Mouse (Mus musculus) granulocyte monocyte progenitor cell, adult 5-6 weeks (primary cell): ENCODE results near the gene Uncx. TPM values are rescaled to one million over a fixed set of nuclear protein-coding genes. Genes with fewer than 3 reads are reported as not detected.
"Not testable (repeated sequence)": the region's sequence is repeated elsewhere in the genome, so short reads cannot be mapped to it uniquely, and the experiment has no call there.

ENCODE experiments used
- ATAC-seq: replicated peaks from 2 replicates; pipeline ENCODE4 v1.8.0; 2016; ENCODE audit warnings: mild to moderate bottlenecking, moderate TSS enrichment, inconsistent platforms; ENCODE audit not compliant: poor library complexity, severe bottlenecking
- total RNA-seq, 2 experiments: library from RNA; stranded (forward) in 1 of 2; stranded (reverse) in 1 of 2; fragments of 200-712, 200-1000 nt in 1 of 2; fragments of >200 nt in 1 of 2; fragmentation: Nextera tagmentation in 1 of 2; gene quantifications; 2 replicates each; pipeline ENCODE4 v1.2.3; 2014 to 2017

Uncx gene
- total RNA-seq, 2 experiments from 2014 or later = not detected

DNA sequence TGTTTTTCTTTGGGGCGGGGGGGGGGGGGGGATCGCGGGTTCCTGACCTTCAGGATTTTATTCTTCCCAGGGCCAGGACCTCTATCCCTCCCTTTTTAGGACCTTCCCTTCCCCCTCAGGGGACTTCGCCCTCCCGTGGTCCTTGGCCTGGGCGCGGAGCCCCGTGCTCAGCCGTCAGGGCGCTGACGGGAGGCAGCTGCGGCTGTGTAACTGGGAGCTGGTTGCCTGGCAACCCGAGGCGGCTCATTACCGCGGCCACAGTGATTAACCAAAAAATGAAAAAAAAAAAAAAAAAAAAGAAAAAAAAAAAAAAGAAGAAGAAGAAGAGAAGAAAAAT, 15.1 kb downstream of the Uncx start:
- ATAC-seq = peak; percentile 54; the same call in 1 of the 2 replicates

DNA sequence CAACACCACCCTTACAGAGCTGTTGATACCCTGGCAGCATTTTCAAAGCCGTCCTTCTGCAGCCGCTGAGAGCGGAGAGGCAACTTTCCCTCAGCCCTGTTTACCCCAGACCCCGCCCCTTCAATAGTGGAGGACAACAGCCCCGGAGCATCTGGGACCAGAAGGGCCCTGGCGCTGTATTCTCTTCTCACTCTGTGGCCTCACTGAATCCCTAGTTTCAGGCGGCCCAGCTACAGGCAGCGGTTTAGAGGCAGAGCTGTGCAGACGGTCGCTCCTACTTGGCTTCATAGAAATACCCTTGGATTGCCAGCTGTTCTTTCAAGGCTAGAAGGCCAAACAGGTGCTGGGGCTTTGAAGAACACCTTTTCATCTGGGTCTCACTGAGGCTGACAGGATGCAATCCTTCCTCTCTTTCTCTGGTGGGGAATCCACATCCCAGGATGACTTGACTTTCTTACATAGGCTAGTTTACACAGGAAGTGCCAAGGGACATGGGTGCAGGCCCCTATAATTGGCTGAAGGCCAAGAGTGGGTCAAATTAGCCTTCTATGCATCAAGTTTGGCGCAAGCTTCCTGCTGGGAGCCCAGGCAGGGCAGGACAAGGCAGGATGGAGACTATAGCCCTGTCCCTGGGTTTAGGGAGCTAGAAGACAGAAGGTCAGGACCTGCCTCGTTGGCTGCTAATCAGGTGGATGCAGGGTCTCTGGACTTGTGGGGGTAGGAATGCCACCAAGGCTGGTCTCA, 15.8 kb downstream of the Uncx start:
- ATAC-seq = no peak

DNA sequence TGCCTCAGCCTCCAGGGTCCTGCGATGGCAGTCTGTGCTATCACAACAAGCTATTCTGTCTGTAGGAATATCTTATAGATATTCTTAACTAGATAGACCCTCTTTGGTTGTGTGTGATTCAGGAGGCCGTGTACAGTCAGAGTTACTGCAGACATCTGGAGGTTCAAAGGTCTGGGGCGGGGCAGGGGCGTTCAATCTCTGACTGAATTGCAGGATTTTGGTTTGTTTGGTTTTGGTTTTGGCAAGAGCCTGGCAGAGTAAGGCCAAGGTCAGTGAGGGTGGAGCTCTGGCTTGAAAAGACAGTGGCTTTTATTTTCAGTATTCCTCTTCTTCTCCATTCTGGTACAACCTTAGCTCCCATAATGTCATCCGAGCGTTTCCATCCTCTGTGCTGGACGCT, 16.5 kb downstream of the Uncx start:
- no peak for ATAC-seq

DNA sequence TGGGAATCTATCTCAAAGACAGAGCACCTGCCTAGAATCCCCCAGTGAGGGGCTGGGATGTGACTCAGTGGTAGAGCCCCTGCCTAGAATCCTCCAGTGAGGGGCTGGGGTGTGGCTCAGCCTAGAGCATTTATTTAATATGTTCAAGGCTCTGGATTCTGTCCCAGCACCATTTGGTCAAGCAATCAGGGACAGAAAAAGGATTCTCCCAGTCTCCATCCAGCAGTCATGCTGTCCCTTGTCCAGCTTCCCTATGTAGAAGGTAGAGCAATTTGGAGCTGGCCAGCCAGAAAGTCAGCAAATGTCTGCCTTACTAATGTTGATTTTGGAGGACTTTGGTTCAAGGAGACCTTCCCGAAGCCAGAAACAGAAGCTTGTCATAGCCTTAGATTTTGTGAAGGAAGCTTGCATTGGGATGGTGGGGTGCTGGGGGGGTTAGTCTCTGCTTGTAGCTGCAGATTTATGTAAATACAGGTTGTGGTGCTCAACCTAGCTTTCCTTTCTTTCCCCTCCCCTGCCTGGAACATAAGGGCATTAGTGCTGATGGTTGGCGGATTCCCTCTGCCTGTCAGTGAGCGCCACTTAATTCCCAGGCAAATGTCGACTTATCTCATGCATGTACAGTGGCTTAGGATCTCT, 18.2 kb downstream of the Uncx start:
- ATAC-seq = no peak

DNA sequence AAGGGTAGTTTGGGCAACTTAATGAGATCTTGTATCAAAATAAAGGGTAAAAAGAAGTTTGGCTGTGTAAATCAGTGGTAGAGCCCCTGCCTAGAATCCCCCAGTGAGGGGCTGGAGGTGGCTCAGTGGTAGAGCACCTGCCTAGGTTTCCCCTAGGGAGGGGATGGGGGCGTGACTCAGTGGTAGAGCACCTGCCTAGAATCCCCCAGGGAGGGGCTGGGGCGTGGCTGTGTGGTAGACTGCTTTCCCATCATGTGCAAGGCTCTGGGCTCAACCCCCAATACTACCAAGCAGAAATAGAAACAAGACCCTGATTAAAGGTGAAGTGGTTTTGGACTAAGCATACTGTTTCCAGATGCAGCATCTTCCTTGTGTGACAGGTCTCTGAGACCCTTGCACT, 21.4 kb downstream of the Uncx start:
- ATAC-seq = no peak

DNA sequence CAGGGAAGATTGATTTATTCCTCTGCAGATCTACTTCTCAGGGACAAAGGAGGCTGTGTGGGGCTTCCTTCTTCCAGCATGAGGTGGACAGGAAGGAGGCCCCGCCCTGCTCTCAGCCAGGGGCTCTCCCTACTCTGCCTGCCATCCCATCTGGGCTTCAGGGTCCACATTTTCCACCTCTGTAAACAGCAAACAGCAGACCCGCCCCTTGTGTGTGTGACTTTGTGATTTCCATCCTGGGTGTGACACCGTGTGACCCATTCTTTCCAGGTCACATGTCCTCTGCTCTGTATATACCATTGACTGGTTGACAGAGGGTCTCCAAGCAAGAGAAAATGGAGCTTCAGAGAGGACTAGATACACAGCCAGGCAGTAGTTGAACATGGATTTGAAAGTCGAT, 22.2 kb downstream of the Uncx start:
- ATAC-seq = no peak

DNA sequence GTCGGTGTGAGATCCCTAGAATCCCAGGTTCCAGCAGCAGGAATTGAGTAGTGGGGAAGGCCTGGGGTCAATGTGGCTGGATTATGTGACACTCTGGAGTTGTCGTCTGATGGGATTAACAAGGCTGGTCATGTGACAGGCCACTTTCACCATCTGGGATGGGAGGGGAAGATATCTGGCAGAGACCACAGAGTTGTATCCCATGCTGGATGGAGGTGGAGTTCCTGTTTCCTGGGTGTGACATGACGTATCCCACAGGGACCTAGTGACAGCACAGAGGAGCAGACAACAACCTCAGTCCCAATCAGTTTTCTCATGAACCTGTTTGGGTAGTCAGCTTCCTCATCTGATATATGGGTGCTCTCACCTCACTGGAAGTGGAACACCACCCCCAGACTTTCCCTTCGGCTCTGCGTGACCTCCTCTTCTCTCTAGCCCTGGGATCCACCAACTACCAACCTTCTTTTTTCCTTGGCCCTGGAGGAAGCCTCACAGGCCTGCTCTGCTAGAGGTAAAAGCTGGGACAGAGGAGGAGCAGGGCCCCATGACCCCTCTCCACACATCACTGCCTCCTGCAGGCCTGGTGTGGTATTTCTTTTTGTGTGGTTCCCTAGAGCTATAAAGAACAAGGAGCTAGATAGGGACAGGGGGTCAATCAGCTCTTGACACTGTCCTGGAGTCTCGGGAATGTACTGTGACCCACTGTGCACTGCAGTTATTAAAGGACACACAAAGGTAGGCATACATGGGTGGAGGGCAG, 23.5 kb downstream of the Uncx start:
- ATAC-seq = no peak

DNA sequence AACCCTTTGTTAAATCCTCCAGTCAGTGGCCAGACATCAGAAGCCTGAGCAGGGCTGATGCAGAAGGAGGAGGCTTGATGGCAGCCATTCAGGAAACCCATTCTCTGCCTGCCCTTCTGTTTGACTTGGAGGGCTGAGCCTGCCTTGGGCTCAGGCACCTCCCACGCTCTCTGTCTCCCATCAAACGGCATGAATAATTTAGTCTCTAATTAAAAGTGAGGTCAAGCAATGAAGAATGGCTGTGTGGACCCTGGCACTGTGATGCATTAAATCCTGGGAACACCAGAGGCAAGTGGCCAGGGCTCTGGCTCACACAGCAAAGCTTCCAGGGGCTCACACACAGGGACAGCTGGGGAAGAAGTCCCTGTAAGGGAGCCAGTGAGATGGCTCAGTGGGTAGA, 24.8 kb downstream of the Uncx start:
- no peak for ATAC-seq

DNA sequence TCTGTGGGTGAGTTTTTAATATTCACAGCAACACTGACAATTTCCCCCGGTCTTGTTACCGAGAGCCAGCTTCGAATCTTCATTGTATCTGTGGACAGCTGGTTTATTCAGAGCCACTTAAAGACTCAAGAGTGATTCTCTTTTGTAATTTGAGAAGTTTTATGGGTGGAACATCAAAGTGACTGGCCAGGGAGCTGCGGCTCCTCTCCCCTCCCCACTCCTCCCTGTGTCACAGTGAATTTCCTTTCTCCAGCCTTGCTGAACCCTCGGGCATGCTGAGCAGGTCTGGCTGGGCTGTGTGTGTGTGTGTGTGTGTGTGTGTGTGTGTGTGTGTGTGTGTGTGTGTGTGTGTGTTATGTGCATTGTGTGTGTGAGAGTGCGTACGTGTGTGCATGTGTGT, 29.2 kb downstream of the Uncx start:
- ATAC-seq = no peak

DNA sequence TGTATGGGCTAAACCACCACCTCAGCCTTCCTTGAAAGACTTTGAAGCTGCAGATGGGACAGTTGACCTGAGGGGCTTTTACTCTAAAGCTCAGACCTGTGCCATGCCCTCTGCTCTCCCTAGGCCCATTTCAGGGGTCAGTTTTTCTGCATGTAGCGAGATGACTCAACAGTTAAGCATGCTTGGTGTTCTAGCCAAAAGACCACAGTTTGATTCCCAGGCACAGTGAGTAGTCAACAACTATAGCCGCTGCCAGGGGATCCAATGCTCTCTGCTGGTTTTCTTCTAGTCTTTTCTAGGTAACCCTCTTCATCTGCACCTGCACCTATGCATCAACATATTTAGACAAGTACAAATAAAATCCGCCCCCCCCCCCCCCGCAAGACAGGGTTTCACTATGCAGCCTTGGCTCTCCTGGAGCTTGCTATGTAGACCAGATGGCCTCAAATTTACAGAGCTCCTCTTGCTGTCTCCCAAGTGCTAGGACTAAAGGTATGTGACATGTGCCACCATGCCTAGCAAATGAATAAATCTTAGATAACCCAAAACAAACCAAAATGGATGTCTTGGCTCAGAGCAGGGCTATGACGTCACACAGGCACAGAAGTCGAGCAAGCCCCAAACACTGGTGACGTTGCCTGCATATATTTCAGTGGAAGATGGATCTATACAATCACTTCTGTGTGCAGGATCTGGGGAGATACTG, 30.5 kb downstream of the Uncx start:
- ATAC-seq = no peak

DNA sequence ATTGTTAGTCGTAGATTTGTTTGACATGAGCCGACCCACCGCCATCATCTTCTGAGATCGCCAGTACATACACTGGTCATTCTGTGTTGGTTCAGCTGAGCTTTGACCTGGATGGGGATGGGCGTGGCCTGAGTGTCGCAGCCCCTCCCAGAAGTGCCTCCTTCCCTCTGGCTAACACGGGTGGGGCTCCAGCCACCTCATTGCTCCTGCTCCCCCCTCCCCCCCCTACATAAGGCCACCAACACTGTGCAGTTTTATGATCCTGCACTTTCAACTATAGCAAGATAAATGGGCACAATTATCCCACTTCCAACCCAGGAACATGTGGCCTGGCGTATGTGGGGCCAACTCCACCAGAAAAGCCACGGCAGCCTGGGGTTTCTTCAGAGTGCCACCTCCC, 31.8 kb downstream of the Uncx start:
- no peak for ATAC-seq

DNA sequence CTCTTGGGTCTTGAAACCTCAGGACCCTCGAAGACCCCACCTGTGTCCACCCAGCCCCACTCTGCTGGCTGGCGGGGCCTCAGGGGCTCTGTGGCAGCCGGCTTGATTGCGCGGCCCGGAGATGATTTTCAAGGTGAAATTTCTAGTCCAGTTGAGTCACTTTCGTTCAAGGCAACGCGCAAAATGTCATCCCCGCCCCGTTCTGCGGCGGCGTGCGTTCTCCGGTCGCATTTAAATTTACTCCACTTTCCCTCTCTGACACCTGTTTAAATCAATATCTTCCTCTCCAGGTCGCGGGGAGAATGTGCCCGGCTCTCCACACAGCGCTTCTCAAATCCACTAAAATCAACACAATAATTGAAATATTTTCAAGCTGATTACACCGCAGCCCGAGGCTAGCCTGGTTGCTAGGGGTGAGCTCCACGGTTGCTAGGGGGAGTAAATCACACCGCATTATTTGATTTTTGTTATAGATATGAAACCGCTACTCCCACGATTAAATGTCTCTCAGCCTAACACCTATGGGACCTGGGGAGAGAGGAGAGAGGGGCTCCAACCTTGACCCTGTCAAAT, 37.0 kb downstream of the Uncx start:
- no peak for ATAC-seq

DNA sequence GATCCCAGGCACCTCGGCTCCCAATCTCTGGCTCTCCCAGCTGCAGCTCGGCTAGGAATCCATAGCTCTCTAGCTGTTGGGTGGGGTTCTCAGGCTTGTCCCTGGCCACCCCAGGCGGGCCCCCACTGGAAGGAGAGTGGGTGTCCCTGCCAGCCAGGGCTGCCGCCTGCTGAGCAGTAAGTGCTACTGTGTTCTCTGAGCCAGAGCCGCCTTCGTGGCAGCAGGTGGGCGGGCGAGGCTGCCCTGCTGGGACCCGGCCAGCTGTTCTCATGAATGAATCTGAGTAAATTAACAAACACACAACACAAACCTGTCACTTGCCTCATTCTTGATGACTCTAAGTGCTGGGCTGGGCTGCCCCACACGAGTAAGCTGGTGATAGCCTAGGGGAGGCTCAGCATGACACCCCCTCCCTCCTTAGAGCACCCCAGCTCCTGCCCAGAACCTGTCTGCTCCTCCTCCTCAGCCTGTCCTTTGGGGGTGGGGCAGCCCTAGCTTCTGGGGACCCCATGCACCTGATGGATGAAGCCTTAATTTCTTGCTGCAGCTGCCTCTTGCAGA, 38.1 kb downstream of the Uncx start:
- no peak for ATAC-seq

DNA sequence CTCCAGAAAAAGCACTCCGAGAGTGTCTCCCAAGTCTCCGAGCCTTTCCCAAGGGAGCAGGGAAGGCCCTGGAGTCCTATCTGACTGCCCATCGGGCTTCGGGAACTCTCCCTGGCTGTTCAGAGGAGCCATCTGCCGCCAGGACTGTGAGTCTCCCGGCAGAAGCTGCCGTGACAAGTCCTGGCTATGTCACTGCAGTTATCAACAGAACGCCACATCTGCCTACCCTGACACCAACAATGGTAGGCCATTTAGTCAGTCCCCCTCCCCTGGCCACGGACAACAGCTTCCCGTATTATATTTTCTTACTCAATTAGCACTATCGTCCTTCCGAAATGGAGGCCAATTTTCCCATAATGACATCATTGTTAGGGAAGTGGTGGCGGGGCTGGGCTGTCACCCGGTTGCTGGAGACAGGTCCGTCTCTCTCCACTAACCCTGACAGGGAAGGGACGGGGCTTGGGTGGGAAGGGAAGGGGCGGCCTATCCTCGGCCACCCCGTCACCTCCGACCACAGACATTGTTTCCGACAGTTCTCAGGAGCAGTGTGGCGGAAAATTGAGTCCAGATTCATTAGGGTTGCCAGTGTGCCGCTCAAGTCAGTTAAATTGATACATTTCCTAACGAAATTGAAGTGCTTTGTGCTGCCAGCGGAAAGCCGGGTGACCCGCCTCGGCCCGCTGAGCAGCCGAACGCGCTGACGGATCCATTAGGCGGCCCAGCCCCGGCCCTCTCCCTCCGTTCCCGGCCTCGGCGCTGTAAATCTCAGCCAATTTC, 41.9 kb downstream of the Uncx start:
- ATAC-seq = no peak

DNA sequence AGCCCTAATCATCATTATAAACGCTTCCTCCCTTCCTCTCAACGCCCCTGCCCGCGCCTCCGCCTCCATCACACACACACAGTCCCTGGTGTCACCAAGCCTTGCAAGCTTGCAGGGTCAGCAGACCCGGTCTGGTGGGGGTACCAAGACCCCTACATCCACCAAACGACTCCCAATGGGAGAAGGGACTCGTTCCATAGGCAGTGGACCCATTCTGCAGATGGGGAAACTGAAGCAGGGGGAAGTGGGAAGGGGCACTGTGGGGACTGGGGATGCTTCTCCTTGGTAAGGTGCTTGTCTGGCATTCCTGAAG, 42.4 kb downstream of the Uncx start:
- ATAC-seq = no peak

DNA sequence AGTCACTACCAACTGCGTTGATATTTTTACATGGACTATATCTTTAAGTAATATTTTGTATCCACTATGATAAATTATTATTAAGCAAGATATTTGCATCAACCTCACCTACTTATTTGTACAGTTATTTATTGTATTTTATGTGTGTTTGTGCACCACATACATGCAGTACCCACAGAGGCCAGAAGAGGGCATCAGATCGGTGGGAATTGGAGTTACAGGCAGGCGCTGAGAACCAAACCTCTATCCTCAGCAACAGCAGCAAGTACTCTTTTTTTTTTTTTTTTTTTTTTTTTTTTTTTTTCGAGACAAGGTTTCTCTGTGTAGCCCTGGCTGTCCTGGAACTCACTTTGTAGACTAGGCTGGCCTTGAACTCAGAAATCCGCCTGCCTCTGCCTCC, 44.2 kb downstream of the Uncx start:
- not testable (repeated sequence) for ATAC-seq

DNA sequence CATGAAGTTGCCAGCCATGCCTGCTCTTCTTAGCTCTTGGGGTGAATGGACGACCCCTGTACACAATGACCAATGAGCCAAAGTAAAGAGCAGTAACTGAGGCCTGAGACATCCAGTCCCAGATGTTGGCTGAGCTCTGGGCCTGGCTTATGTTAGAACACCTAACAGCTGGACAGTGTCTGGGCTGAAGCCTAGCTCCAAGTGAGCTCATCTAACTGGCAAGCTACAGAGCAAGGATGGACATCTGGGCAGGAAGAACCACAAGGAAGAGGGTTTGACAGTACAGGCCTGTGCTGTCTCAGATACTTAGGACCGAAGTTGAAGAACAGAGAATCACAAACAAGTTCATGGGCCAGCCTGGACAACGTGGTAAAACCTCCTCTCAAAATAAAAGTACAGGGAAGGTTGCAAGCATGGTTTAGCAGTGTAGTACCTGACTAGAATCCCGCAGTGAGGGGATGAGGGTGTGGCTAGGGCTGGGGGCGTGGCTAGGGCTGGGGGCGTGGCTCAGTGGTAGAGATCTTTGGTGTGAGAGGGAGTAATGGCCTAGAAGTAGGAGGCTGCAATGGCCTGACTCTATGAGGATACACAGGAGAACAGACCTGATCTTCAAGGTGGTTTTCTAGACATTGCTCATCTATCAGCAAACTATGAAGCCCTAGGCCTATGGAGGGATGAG, 47.5 kb downstream of the Uncx start:
- ATAC-seq = not testable (repeated sequence)

DNA sequence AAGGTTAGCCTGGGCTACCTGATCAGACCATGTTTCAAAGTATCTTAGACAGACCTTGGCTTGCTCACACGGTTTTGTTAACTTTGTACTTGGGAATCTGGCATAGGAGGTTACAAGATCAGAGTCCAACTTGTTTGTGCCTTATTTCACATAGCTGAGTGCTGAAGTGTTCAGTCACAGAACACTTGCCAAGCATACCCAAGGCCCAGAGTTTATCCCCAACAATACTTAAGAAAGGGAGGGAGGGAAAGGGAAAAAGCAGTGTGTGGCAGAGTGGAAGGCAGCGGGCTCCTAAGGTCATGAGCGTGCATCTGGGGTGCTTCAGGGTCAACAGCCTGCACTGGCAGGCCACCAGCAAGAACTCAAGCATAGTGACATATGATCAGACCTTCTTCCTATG, 48.7 kb downstream of the Uncx start:
- ATAC-seq = no peak

DNA sequence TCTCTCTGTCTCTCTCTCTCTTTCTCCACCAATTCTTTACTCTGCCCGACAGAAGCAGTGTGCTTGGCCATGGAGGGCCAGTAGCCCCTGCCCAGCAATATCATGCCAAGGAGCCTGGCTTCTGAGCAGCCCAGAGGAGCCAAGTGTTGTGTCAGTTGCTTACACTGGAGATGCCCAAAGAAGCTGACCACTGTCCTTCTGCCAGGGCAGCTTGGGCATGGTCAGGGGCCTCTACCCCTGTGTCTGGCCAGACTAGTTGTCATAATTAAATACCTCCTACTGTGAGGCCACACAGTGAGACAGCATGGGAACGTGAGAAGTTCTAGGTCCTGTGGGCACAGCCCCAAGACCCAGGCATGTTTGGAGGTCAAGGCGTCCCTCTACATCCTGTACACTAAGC, 49.6 kb downstream of the Uncx start:
- no peak for ATAC-seq
